Mouse (Mus musculus) G1E-ER4 (cell line): Measurements from ENCODE around the gene Crbn. TPM values are rescaled to one million over a fixed set of nuclear protein-coding genes. Genes with fewer than 3 reads are reported as not detected.

ENCODE experiments used
- GATA1 ChIP-seq: IDR thresholded peaks from one replicate; pipeline ENCODE4 v1.8.0; 2012; ENCODE audit warnings: low read length, inconsistent platforms
- polyA plus RNA-seq: library from polyadenylated mRNA; stranded (reverse); fragments of >175 nt; gene quantifications from 2 replicates; pipeline ENCODE4 v1.2.3, GENCODE M21; 2012

Gene Crbn
- polyA plus RNA-seq, 1 experiment, result 0.98 TPM

DNA sequence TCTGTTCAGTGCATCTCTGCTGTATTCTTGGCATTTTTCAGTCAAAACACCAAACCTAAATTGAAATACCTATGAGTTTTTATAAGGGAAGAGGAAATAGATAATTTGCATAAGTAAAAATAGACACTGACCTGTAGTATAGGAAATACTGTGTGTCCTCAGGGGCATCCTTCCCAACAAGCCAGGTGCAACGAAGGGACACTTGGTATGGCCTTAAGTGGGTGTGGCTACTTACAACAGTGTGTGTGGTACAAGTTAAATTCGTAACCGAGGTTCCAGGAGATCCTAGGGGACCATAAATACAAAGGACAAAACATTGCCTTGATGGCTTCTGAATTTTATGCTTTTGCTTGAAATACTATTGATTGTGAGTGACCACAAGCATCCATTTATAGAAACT, 61.6 kb downstream of the Crbn start:
- TF ChIP-seq GATA1, result no peak

DNA sequence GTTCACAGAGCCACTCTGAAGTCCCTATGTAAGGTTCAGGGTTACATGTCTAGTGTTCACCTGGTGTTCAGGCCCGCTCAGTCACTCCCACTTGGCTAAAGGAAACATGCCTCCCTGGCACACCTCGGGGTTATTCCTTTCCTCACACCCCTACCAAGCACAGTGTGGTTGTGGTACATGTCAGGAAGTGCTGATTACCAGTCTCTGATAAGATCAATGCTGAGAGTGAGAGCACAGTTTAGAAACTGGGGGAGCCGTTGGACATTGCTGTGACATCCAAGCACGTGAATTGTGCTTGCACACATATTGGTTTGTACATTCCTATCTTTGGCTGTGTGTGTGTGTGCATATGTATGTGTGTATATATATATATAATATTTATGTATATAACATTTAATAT, 67.3 kb downstream of the Crbn start:
- no peak for TF ChIP-seq GATA1

Other genes with a start within 250 kb of the Crbn start
- gene Il5ra, start 51.0 kb downstream of the Crbn start, polyA plus RNA-seq, result not detected in 2 replicates
- 4.2 and 4.3 TPM in 2 replicates for gene Trnt1, start 31.0 kb downstream of the Crbn start, polyA plus RNA-seq